Mouse (Mus musculus) liver, embryonic 14.5 days (tissue): ENCODE results near the gene Dnm1l. TPM values are rescaled to one million over a fixed set of nuclear protein-coding genes. Genes with fewer than 3 reads are reported as not detected.

Experiments
- ATAC-seq: fragments of 200-750 bp; cut with Nextera tagmentation; 2 replicates; pipeline ENCODE4 v1.8.0; 2017; ENCODE audit warnings: moderate number of reproducible peaks, mild to moderate bottlenecking, moderate library complexity; ENCODE audit not compliant: insufficient read depth
- DNase-seq, 3 experiments: peaks; one replicate each; pipeline ENCODE4 v3.0.0-alpha.2; 2012 to 2013; ENCODE audit warnings: low read depth in 3 of 3, low spot score in 3 of 3
- H3K27ac ChIP-seq: fragments of 300-500 bp; sonication (generic); 2 replicates; pipeline ENCODE4 v1.5.1; 2014; ENCODE audit warnings: moderate library complexity, mild to moderate bottlenecking, control low read depth, inconsistent platforms
- H3K27me3 ChIP-seq: fragments of 300-500 bp; sonication (generic); 2 replicates; pipeline ENCODE4 v1.6.1; 2014; ENCODE audit warnings: mild to moderate bottlenecking, low read length, moderate library complexity; ENCODE audit not compliant: control insufficient read depth, insufficient read depth
- H3K36me3 ChIP-seq: fragments of 300-500 bp; sonication (generic); replicated peaks from 2 replicates; pipeline ENCODE4 v1.6.1; 2014; ENCODE audit warnings: low read depth; ENCODE audit not compliant: control insufficient read depth, insufficient read depth
- H3K4me1 ChIP-seq, 2 experiments: fragments of 200-500 bp in 1 of 2; fragments of 300-500 bp in 1 of 2; sonication (generic) in 1 of 2; replicated peaks; 2 replicates each; pipeline ENCODE4 v1.6.1; 2012 to 2014; ENCODE audit warnings: antibody characterized with exemption in 1 of 2, inconsistent platforms in 1 of 2, low read length in 1 of 2; ENCODE audit not compliant: control insufficient read depth in 2 of 2, insufficient read depth in 2 of 2
- H3K4me2 ChIP-seq: fragments of 300-500 bp; sonication (generic); 2 replicates; pipeline ENCODE4 v1.6.1; 2014; ENCODE audit warnings: low read depth, mild to moderate bottlenecking, control low read depth, moderate library complexity
- H3K4me3 ChIP-seq, 2 experiments: fragments of 200-500 bp in 1 of 2; fragments of 300-500 bp in 1 of 2; sonication (generic) in 1 of 2; 2 replicates each; pipeline ENCODE4 v1.5.1; 2012 to 2014; ENCODE audit warnings: low read depth in 2 of 2, low read length in 2 of 2, mild to moderate bottlenecking in 2 of 2, control low read depth in 1 of 2, inconsistent platforms in 1 of 2, moderate library complexity in 1 of 2; ENCODE audit not compliant: insufficient read depth in 1 of 2
- H3K9ac ChIP-seq: fragments of 300-500 bp; sonication (generic); replicated peaks from 2 replicates; pipeline ENCODE4 v1.6.1; 2014; ENCODE audit warnings: mild to moderate bottlenecking, control low read depth, moderate library complexity
- H3K9me3 ChIP-seq: fragments of 300-500 bp; sonication (generic); 2 replicates; pipeline ENCODE4 v1.6.1; 2016; ENCODE audit warnings: low read length, mixed read lengths; ENCODE audit not compliant: control insufficient read depth
- CTCF ChIP-seq: IDR thresholded peaks from 2 replicates; pipeline ENCODE4 v1.5.1; 2016; ENCODE audit warnings: antibody characterized with exemption, low read depth, control low read depth
- EP300 ChIP-seq: IDR thresholded peaks from 2 replicates; pipeline ENCODE4 v1.6.1; 2016; ENCODE audit warnings: antibody characterized with exemption, low read depth
- WGBS: fragments of 180-500 bp; shearing (Covaris S2); extraction: QIAGEN DNeasy Blood & Tissue Kit; methylation state at CpG from one replicate; pipeline ENCODE4 v1.1.7; 2014; ENCODE audit not compliant: insufficient replicate concordance; 5-methylcytosine and 5-hydroxymethylcytosine counted together
- polyA plus RNA-seq, 2 experiments: library from polyadenylated mRNA; depleted of rRNA in 1 of 2; stranded (reverse) in 1 of 2; unstranded in 1 of 2; fragments of >200 nt; fragmentation: Nextera tagmentation in 1 of 2; extraction: Ambion mirVana in 1 of 2; gene quantifications; 2 replicates each; pipeline versions ENCODE4 v1.2.1 to v1.2.3; 2012 to 2014

The Dnm1l gene
- polyA plus RNA-seq, 2 experiments = 15.3 to 19.6 TPM

GRCm38 (mm10) chr16:16273752-16274151, 85.0 kb downstream of the Dnm1l start:
- WGBS = 70% methylated on average over 6 of the region's 6 CpGs
- no peak overlapping the region for H3K4me2 ChIP-seq
- H3K27me3 ChIP-seq = no peaks in the 10 kb centered on the region
- no peak overlapping the region for H3K4me3 ChIP-seq
- H3K4me1 ChIP-seq = no peaks in the 10 kb centered on the region
- H3K36me3 ChIP-seq = no peaks in the 10 kb centered on the region
- H3K9ac ChIP-seq = no peak overlapping the region
- no peak for TF ChIP-seq EP300
- no peak for TF ChIP-seq CTCF
- H3K9me3 ChIP-seq = no peaks in the 10 kb centered on the region
- DNase-seq (no peak), ATAC-seq (no peak)
- no peak overlapping the region for H3K27ac ChIP-seq

GRCm38 (mm10) chr16:16272978-16273377, 85.8 kb downstream of the Dnm1l start:
- TF ChIP-seq CTCF (no peak), EP300 (no peak)
- Histone ChIP-seq H3K27me3 (no peaks in the 10 kb centered on the region), H3K36me3 (no peaks in the 10 kb centered on the region), H3K4me2 (no peak overlapping the region), H3K4me3 (no peak overlapping the region), H3K4me1 (no peaks in the 10 kb centered on the region), H3K9me3 (no peaks in the 10 kb centered on the region), H3K27ac (no peak overlapping the region), H3K9ac (no peak overlapping the region)
- DNase-seq = no peak
- WGBS = 49% methylated on average over 3 of the region's 3 CpGs
- ATAC-seq = no peak

- no peak for ATAC-seq
- 82% methylated on average over 3 of the region's 3 CpGs for WGBS
- no peaks in the 10 kb centered on the region for H3K4me1 ChIP-seq
- no peaks in the 10 kb centered on the region for H3K36me3 ChIP-seq
- H3K27me3 ChIP-seq = no peaks in the 10 kb centered on the region
- H3K9ac ChIP-seq = no peak overlapping the region
- H3K27ac ChIP-seq = no peak overlapping the region
- H3K4me3 ChIP-seq = no peak overlapping the region
- H3K4me2 ChIP-seq = no peak overlapping the region
- DNase-seq = no peak
- no peaks in the 10 kb centered on the region for H3K9me3 ChIP-seq
- TF ChIP-seq EP300 = no peak
- no peak for TF ChIP-seq CTCF
Observed at GRCm38 (mm10) chr16:16262436-16262835, 96.3 kb downstream of the Dnm1l start.

Other genes with a start within 250 kb of the Dnm1l start
- gene Pkp2, start 145.6 kb downstream of the Dnm1l start, polyA plus RNA-seq (2012; rRNA removed) = 2.9 and 4.2 TPM in 2 replicates
- 6.0 and 8.3 TPM in 2 replicates for gene Pkp2, start 145.6 kb downstream of the Dnm1l start, polyA plus RNA-seq (2014; fragmentation: Nextera tagmentation; extraction: Ambion mirVana)
- 19.0 and 19.8 TPM in 2 replicates for gene Yars2, start 56.0 kb downstream of the Dnm1l start, polyA plus RNA-seq (2012; rRNA removed)
- 27.4 and 28.2 TPM in 2 replicates for gene Yars2, start 56.0 kb downstream of the Dnm1l start, polyA plus RNA-seq (2014; fragmentation: Nextera tagmentation; extraction: Ambion mirVana)
- gene Fgd4, start 241.6 kb upstream of the Dnm1l start, polyA plus RNA-seq (2012; rRNA removed) = 0.51 and 0.75 TPM in 2 replicates
- 1.4 and 1.7 TPM in 2 replicates for gene Fgd4, start 241.6 kb upstream of the Dnm1l start, polyA plus RNA-seq (2014; fragmentation: Nextera tagmentation; extraction: Ambion mirVana)